Mouse (Mus musculus) embryo, embryonic 10.5 days (tissue): ENCODE results near the gene Wbp1l.

Experiments used
- DNase-seq: peaks from one replicate; pipeline ENCODE4 v3.0.0-alpha.2; 2015; ENCODE audit warnings: low spot score

Wbp1l gene

DNA sequence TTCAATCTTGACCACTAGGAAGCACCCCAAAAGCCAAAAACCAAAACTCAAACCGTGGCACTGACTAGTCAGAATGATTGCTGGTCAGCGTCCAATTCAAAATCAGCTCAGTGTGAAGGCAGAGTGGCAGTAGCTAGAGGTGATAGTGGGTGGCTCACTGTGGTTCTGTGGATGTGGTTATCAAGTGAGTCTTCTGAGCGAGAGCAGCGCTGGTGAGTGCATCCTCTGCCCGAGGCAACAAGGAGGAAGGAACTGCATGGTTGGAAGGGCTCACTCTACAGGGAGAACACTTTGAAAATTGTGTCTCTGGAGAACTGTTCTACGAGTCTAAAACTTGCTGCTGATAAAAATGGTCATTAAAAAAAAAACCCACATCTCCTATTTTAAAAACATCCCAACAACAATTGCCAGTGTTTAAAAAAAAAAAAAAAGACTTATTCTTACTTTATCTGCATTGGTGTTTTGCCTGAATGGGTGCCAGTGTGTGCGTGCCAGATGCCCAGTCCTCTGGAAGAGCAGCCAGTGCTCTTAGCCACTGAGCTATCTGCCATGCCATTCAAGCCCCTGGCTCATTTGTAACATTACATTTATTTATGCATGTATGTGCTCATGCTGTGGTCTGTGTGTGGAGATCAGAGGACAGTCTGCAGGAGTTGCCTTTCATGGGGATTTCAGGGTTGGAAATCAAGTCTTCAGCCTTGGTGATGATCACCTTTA is 107.1 kb downstream of the Wbp1l start:
- DNase-seq: no peak

GRCm38 (mm10) chr19:46706540-46707295 is 107.8 kb downstream of the Wbp1l start:
- no peak for DNase-seq
